Mouse (Mus musculus): ENCODE measurements around the gene Wdr64. TPM values are rescaled to one million over a fixed set of nuclear protein-coding genes. Genes with fewer than 3 reads are reported as not detected.

Wdr64 gene
- total RNA-seq (2014; rRNA removed) (not detected in 2 replicates), polyA plus RNA-seq (2015; fragmentation: Nextera tagmentation; extraction: Ambion mirVana) (not detected in 2 replicates)

DNA sequence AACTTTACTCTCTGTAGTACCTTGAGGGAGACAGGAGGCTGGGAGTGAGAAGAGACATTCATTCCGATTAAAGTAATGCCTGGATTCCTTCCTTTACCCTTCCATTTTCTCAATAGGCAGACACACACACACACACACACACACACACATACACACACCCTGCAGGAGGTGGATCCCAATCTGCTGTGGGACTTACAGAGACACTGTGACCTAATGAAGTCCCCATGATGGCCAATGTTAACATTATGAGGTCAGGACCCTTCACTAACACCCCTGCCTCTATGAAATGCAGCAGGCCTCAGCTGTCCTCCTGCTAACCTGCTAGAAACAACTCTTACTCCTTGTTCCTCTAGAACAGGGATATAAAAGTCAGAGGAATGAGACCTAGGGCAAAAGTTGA is at the start of gene Wdr64:
TSS of gene Wdr64 (plus strand) at position 301 of the 400 bp plus-strand sequence.
- no peaks in the 10 kb centered on the region for H3K36me3 ChIP-seq (ENCODE audit: insufficient read depth, low read length)
- 0 out of 2 replicates have a peak, but pooled peaks cover 1% of the 10 kb centered on the region for H3K4me1 ChIP-seq (ENCODE audit: insufficient read depth, low read length)
- no peaks in the 10 kb centered on the region for H3K27me3 ChIP-seq (ENCODE audit: insufficient read depth, low read length)
- H3K4me3 ChIP-seq (ENCODE audit: low read length), result no peak within 1 kb of the TSS
- TF ChIP-seq CTCF (IDR thresholded peaks at IDR 0.05; ENCODE audit: low read depth), result no peak
- ATAC-seq (no peak), DNase-seq (ENCODE audit: low spot score) (no peak)
- H3K4me2 ChIP-seq (ENCODE audit: low read depth, low read length), result no peak within 1 kb of the TSS
- H3K9me3 ChIP-seq (ENCODE audit: low read length), result no peaks in the 10 kb centered on the region
- WGBS, result 81% methylated on average over 1 of the region's 1 CpGs
- no peak within 1 kb of the TSS for H3K9ac ChIP-seq (replicated peaks; ENCODE audit: low read length)
- no peak within 1 kb of the TSS for H3K27ac ChIP-seq

DNA sequence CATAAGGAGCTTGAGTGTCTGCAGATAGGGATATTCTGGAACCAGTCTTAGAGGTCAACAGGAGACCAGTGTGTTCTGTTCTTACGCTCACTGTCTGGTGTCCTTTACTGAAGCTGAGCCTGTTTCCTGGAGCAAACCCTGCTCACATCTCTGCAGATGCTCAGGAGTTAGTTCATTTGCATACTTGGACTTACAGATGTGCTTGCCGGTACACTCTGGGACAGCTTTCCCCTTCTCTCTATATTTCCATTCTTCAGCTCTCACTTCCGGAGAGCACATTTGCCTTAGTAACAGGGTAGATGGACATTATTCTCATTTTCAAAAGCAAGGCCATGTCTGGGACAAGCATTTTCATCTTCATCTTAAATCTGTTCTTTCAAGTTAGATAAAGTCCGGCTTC is 49.8 kb upstream of the Wdr64 start:
- Histone ChIP-seq H3K36me3 (ENCODE audit: insufficient read depth, low read length) (no peaks in the 10 kb centered on the region), H3K27me3 (ENCODE audit: insufficient read depth, low read length) (no peaks in the 10 kb centered on the region), H3K9ac (replicated peaks; ENCODE audit: low read length) (no peak overlapping the region), H3K27ac (no peak overlapping the region), H3K4me3 (ENCODE audit: low read length) (no peak overlapping the region), H3K9me3 (ENCODE audit: low read length) (no peaks in the 10 kb centered on the region), H3K4me1 (ENCODE audit: insufficient read depth, low read length) (no peaks in the 10 kb centered on the region), H3K4me2 (ENCODE audit: low read depth, low read length) (no peak overlapping the region)
- WGBS, result 95% methylated on average over 4 of the region's 4 CpGs
- TF ChIP-seq CTCF (IDR thresholded peaks at IDR 0.05; ENCODE audit: low read depth), result no peak
- ATAC-seq, result no peak
- DNase-seq (ENCODE audit: low spot score), result no peak

DNA sequence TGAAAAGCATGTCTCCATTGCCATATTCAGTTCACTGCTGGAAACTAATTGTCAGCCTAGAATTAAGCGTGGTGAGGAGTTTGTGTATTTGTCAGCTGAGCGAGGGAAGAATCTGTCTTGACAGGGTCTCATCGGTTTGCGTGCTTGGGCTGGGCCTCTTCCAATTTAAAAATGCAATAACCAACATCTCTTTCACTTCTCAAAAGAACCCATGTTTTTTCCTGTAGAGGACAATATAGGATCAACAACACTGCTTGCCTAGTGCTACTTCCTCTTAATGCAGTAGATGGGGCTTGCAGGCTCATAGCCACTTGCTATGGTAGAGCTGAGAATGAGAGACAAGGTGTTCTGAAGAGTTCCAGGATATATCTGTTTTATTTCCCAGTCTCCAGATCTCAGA is 38.5 kb upstream of the Wdr64 start:
- no peaks in the 10 kb centered on the region for H3K27me3 ChIP-seq (ENCODE audit: insufficient read depth, low read length)
- ATAC-seq (no peak), DNase-seq (ENCODE audit: low spot score) (no peak)
- no peak overlapping the region for H3K9ac ChIP-seq (replicated peaks; ENCODE audit: low read length)
- H3K27ac ChIP-seq, result no peak overlapping the region
- H3K36me3 ChIP-seq (ENCODE audit: insufficient read depth, low read length), result no peaks in the 10 kb centered on the region
- WGBS, result 93% methylated on average over 4 of the region's 4 CpGs
- no peak overlapping the region for H3K4me3 ChIP-seq (ENCODE audit: low read length)
- H3K4me2 ChIP-seq (ENCODE audit: low read depth, low read length), result no peak overlapping the region
- no peak for TF ChIP-seq CTCF (IDR thresholded peaks at IDR 0.05; ENCODE audit: low read depth)
- no peaks in the 10 kb centered on the region for H3K4me1 ChIP-seq (ENCODE audit: insufficient read depth, low read length)
- no peaks in the 10 kb centered on the region for H3K9me3 ChIP-seq (ENCODE audit: low read length)

DNA sequence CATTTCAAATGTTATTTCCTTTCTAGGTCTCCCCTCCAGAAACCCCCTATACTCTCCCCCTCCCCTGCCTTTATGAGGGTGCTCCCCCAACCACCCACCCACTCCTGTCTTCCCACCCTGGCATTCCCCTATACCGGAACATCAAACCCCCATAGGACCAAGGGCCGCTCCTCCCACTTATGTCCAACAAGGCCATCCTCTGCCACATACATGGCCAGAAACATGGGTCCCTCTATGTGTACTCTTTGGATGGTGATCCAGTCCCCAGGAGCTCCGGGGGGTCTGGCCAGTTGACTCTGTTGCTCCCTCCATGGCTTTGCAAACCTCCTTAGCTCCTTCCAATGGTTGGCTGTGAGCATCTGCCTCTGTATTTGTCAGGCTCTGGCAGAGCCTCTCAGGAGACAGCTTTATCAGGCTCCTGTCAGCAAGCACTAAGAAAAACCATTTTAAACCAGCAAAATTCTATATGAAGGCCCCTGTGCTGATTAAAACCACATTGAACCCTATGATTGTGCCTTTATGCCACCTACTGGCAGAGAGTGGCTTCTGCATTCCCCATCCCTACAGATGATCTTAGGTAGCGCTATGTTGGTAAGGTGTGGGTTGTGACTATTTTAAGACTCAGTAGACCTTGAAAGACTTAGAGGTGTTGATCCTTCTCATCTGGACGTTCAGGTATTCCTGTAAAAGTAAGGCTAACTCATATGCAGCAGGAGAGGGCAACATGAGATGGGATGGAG is 29.6 kb upstream of the Wdr64 start:
- H3K4me1 ChIP-seq (ENCODE audit: insufficient read depth, low read length), result no peaks in the 10 kb centered on the region
- peak; percentile 76 for TF ChIP-seq CTCF (IDR thresholded peaks at IDR 0.05; ENCODE audit: low read depth)
- H3K4me2 ChIP-seq (ENCODE audit: low read depth, low read length), result no peak overlapping the region
- no peaks in the 10 kb centered on the region for H3K9me3 ChIP-seq (ENCODE audit: low read length)
- ATAC-seq (0 out of 2 replicates have a peak, but pooled peaks have one; percentile 80), DNase-seq (ENCODE audit: low spot score) (peak; percentile 61)
- H3K4me3 ChIP-seq (ENCODE audit: low read length), result no peak overlapping the region
- no peaks in the 10 kb centered on the region for H3K36me3 ChIP-seq (ENCODE audit: insufficient read depth, low read length)
- H3K27ac ChIP-seq, result no peak overlapping the region
- no peaks in the 10 kb centered on the region for H3K27me3 ChIP-seq (ENCODE audit: insufficient read depth, low read length)
- WGBS, result 73% methylated on average over 5 of the region's 5 CpGs
- H3K9ac ChIP-seq (replicated peaks; ENCODE audit: low read length), result no peak overlapping the region

GRCm38 (mm10) chr1:175669456-175669855 is 28.9 kb upstream of the Wdr64 start:
- Histone ChIP-seq H3K4me2 (ENCODE audit: low read depth, low read length) (no peak overlapping the region), H3K27ac (no peak overlapping the region), H3K4me3 (ENCODE audit: low read length) (no peak overlapping the region), H3K9ac (replicated peaks; ENCODE audit: low read length) (no peak overlapping the region), H3K9me3 (ENCODE audit: low read length) (no peaks in the 10 kb centered on the region), H3K27me3 (ENCODE audit: insufficient read depth, low read length) (no peaks in the 10 kb centered on the region), H3K36me3 (ENCODE audit: insufficient read depth, low read length) (no peaks in the 10 kb centered on the region), H3K4me1 (ENCODE audit: insufficient read depth, low read length) (no peaks in the 10 kb centered on the region)
- TF ChIP-seq CTCF (IDR thresholded peaks at IDR 0.05; ENCODE audit: low read depth), result no peak
- 74% methylated on average over 3 of the region's 3 CpGs for WGBS
- DNase-seq (ENCODE audit: low spot score) (no peak), ATAC-seq (no peak)

DNA sequence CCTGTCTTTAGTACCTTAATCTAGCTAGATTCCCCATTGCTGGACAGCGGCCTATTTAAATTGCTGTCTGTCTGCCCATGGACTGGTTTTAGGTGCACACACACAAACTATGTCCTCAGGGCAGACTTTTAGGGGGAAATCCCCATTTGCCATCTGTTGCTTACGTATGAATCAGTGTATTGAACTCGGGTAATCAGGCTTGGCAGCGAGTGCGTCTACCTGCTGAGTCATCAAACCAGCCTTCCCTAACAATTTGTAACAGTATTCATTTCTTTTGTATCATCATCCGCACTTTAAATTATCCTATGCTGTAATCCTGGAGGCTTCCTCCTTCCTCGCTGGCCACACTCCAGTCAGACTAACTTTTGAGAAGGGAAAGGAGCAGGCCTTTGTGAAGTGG is 28.4 kb upstream of the Wdr64 start:
- Histone ChIP-seq H3K9me3 (ENCODE audit: low read length) (no peaks in the 10 kb centered on the region), H3K36me3 (ENCODE audit: insufficient read depth, low read length) (no peaks in the 10 kb centered on the region), H3K4me3 (ENCODE audit: low read length) (no peak overlapping the region), H3K9ac (replicated peaks; ENCODE audit: low read length) (no peak overlapping the region), H3K27me3 (ENCODE audit: insufficient read depth, low read length) (no peaks in the 10 kb centered on the region), H3K4me2 (ENCODE audit: low read depth, low read length) (no peak overlapping the region), H3K4me1 (ENCODE audit: insufficient read depth, low read length) (no peaks in the 10 kb centered on the region), H3K27ac (no peak overlapping the region)
- ATAC-seq (no peak), DNase-seq (ENCODE audit: low spot score) (no peak)
- no peak for TF ChIP-seq CTCF (IDR thresholded peaks at IDR 0.05; ENCODE audit: low read depth)
- 57% methylated on average over 7 of the region's 7 CpGs for WGBS

DNA sequence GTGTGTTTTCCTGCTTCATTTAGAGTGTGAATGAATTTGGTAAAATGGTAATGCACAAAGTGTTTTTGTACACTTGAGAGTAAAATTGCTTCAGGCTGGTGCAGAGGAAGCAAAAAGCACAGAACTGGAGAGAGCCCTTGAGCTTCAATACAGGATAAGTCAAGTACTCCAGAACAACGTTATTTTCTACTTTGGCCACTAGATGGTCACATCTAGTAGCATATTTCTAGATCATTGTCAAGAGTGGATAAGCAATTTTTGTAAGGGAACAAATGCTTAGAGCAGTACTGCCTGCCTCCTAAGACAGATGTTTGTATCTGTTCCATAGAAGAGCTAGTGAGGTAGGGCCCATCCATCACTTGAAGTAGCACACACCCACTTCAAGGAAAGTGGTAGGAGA is 26.8 kb upstream of the Wdr64 start:
- Histone ChIP-seq H3K36me3 (ENCODE audit: insufficient read depth, low read length) (no peaks in the 10 kb centered on the region), H3K9me3 (ENCODE audit: low read length) (no peaks in the 10 kb centered on the region), H3K4me3 (ENCODE audit: low read length) (no peak overlapping the region), H3K4me2 (ENCODE audit: low read depth, low read length) (no peak overlapping the region), H3K4me1 (ENCODE audit: insufficient read depth, low read length) (no peaks in the 10 kb centered on the region), H3K27me3 (ENCODE audit: insufficient read depth, low read length) (no peaks in the 10 kb centered on the region), H3K9ac (replicated peaks; ENCODE audit: low read length) (no peak overlapping the region), H3K27ac (no peak overlapping the region)
- WGBS, result 32% methylated on average over 1 of the region's 1 CpGs
- TF ChIP-seq CTCF (IDR thresholded peaks at IDR 0.05; ENCODE audit: low read depth), result peak; percentile 64
- ATAC-seq (no peak), DNase-seq (ENCODE audit: low spot score) (peak; percentile 57)
